8 mouse cellular contexts compared by ENCODE assay signal in the genomic region with DNA sequence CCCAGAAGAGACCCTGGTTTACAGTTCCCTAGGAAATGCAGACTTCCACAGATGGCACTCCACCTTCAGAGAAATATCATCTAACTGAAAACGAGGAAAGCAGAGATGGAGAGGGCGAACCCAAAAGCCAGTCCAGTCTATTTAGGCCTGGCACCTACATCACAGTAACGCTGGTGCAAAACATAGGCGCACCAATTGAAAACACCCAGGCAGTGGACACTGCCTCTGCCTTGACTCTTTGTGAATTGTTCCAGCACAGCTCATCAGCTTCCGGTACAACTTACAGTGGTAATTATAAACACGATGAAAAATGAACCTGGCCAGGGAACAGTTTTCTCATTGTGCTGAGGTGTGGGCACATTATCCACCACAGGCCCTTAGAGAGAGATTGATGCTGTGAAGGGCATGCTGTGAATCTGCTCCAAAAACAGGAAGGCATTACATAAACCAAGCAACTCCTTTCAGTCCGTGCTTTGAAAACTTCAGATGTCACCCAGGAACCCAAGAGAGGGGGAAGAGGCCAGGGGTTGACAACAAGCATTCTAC. TPM values are rescaled to one million over a fixed set of nuclear protein-coding genes. Genes with fewer than 3 reads are reported as not detected.
A peak's percentile ranks its signal among the peaks of the same experiment; 100 is the strongest.
DNase-seq lines count a peak whose midpoint lies in the region; ATAC-seq and TF ChIP-seq lines count a peak whose summit lies in the region.

No protein-coding gene starts in this region.

- DNase-seq in heart, adult 11 months = peak; percentile 92
- DNase-seq in heart, postnatal 14 days = no peak
- no peak for DNase-seq in forebrain, embryonic 10.5 days (ENCODE audit: extremely low spot score, low spot score)
- DNase-seq in kidney, postnatal 0 days (ENCODE audit: low spot score) = peak; percentile 49
- peak; percentile 56 for DNase-seq in midbrain, embryonic 14.5 days
- no peak for DNase-seq in urinary bladder, adult 18-20 months (ENCODE audit: low spot score in 2 of 2)
- DNase-seq in frontal cortex, postnatal 25 days (ENCODE audit: low spot score in 2 of 2) = no peak

- WGBS in forebrain, embryonic 10.5 days = 35% methylated on average over 7 of the region's 7 CpGs
- WGBS in kidney, postnatal 0 days = 11% methylated on average over 7 of the region's 7 CpGs
- WGBS in midbrain, embryonic 14.5 days = 11% methylated on average over 7 of the region's 7 CpGs

- peaks cover 11% of the 10 kb centered on the region for H3K27me3 ChIP-seq in E14TG2a.4 (ENCODE audit: insufficient read depth, low read length)
- no peaks in the 10 kb centered on the region for H3K27me3 ChIP-seq in forebrain, embryonic 10.5 days (ENCODE audit: poor library complexity, severe bottlenecking)
- no peaks in the 10 kb centered on the region for H3K27me3 ChIP-seq in kidney, postnatal 0 days (ENCODE audit: insufficient read depth, low read length)
- no peaks in the 10 kb centered on the region for H3K27me3 ChIP-seq in midbrain, embryonic 14.5 days (ENCODE audit: control insufficient read depth, insufficient read depth, low read length)

- H3K27ac ChIP-seq in forebrain, embryonic 10.5 days = peak overlapping the region; percentile 100
- H3K27ac ChIP-seq in kidney, postnatal 0 days = peak overlapping the region; percentile 96
- peak overlapping the region; percentile 98 for H3K27ac ChIP-seq in midbrain, embryonic 14.5 days (replicated peaks; ENCODE audit: low read depth, low read length)

- no peak for ATAC-seq in kidney, postnatal 0 days (replicated peaks; ENCODE audit: low FRiP score, low read depth)
- ATAC-seq in midbrain, embryonic 14.5 days (ENCODE audit: low FRiP score, low TSS enrichment) = no peak

- peak overlapping the region; percentile 99 for H3K9ac ChIP-seq in kidney, postnatal 0 days (ENCODE audit: low read depth, low read length)
- H3K9ac ChIP-seq in midbrain, embryonic 14.5 days (replicated peaks; ENCODE audit: low read length) = peak overlapping the region; percentile 98

- no peaks in the 10 kb centered on the region for H3K36me3 ChIP-seq in E14TG2a.4 (ENCODE audit: insufficient read depth, low read length)
- peaks cover 14% of the 10 kb centered on the region; the same call in 1 of the 2 replicates for H3K36me3 ChIP-seq in forebrain, embryonic 10.5 days (replicated peaks)
- no peaks in the 10 kb centered on the region for H3K36me3 ChIP-seq in kidney, postnatal 0 days (ENCODE audit: insufficient read depth, low read length)
- no peaks in the 10 kb centered on the region for H3K36me3 ChIP-seq in midbrain, embryonic 14.5 days (ENCODE audit: control insufficient read depth, insufficient read depth, low read length)

- H3K9me3 ChIP-seq in E14TG2a.4 (ENCODE audit: low read length) = no peaks in the 10 kb centered on the region
- no peaks in the 10 kb centered on the region for H3K9me3 ChIP-seq in forebrain, embryonic 10.5 days
- H3K9me3 ChIP-seq in kidney, postnatal 0 days (replicated peaks; ENCODE audit: low read length) = no peaks in the 10 kb centered on the region
- H3K9me3 ChIP-seq in midbrain, embryonic 14.5 days (ENCODE audit: control insufficient read depth, low read length) = no peaks in the 10 kb centered on the region

- H3K4me3 ChIP-seq in E14TG2a.4 (replicated peaks; ENCODE audit: low read length) = peak overlapping the region; percentile 92
- H3K4me3 ChIP-seq in forebrain, embryonic 10.5 days = peak overlapping the region; percentile 95
- peak overlapping the region; percentile 86 for H3K4me3 ChIP-seq in kidney, postnatal 0 days (replicated peaks; ENCODE audit: low read depth, low read length)
- H3K4me3 ChIP-seq in midbrain, embryonic 14.5 days (replicated peaks; ENCODE audit: low read depth, low read length) = peak overlapping the region; percentile 92

- H3K4me1 ChIP-seq in E14TG2a.4 (replicated peaks; ENCODE audit: low read depth, low read length) = peaks cover 18% of the 10 kb centered on the region
- peaks cover 33% of the 10 kb centered on the region for H3K4me1 ChIP-seq in forebrain, embryonic 10.5 days
- peaks cover 13% of the 10 kb centered on the region for H3K4me1 ChIP-seq in kidney, postnatal 0 days (replicated peaks; ENCODE audit: insufficient read depth, low read length)
- peaks cover 32% of the 10 kb centered on the region; the same call in 1 of the 2 replicates for H3K4me1 ChIP-seq in midbrain, embryonic 14.5 days (ENCODE audit: control insufficient read depth, insufficient read depth, low read length)

- intact Hi-C loops in heart, postnatal 14 days (cut with DNase I) = loop anchor here (2.0 to 10.0 kb wide), 6 partner anchors 35 to 373 kb away; a partner anchor contains a TSS

- no peak for TF ChIP-seq CTCF in E14TG2a.4 (conservative IDR thresholded peaks at IDR 0.05; ENCODE audit: low read length)
- TF ChIP-seq CTCF in kidney, postnatal 0 days (IDR thresholded peaks at IDR 0.05; ENCODE audit: low read depth) = no peak

- peak overlapping the region; percentile 68 for H3K4me2 ChIP-seq in kidney, postnatal 0 days (ENCODE audit: low read length)
- H3K4me2 ChIP-seq in midbrain, embryonic 14.5 days (ENCODE audit: low read length) = peak overlapping the region; percentile 81

RNA-seq across cellular contexts. Expression of a gene that starts 1.5 kb away (rescaled TPM):
- total RNA-seq in heart, postnatal 14 days (2021) = 10 to 100 TPM; 24.3 to 24.6 TPM
- 39.4 TPM in 2 replicates for polyA plus RNA-seq in forebrain, embryonic 10.5 days (2016; fragmentation: Nextera tagmentation; extraction: Ambion mirVana)
- polyA plus RNA-seq in kidney, postnatal 0 days (2015; fragmentation: Nextera tagmentation; extraction: Ambion mirVana) = 34.3 and 36.6 TPM in 2 replicates
- 67.5 and 82.4 TPM in 2 replicates for polyA plus RNA-seq in midbrain, embryonic 14.5 days (2014; fragmentation: Nextera tagmentation; extraction: Ambion mirVana)

Comparison
In these comparisons a context has a peak if more than half of its experiments do, and no peak if none do; other contexts are left out.
1. DNase-seq: peak in heart, adult 11 months (single experiment), kidney, postnatal 0 days (single experiment) and midbrain, embryonic 14.5 days (single experiment); none in heart, postnatal 14 days (0 of 2), forebrain, embryonic 10.5 days (single experiment), urinary bladder, adult 18-20 months (0 of 2) and frontal cortex, postnatal 25 days (0 of 2).
2. Peak in every context shown above with its lines, with median percentiles within 50 percentile points of each other: H3K4me3 ChIP-seq and H3K27ac ChIP-seq.